Mouse (Mus musculus) kidney, adult 18-20 months (tissue): ENCODE data around the gene 1700003F12Rik.
A peak's percentile ranks its signal among the peaks of the same experiment; 100 is the strongest.

Source experiments
- DNase-seq: peaks from one replicate; pipeline ENCODE4 v3.0.0; 2021

The 1700003F12Rik gene

DNA sequence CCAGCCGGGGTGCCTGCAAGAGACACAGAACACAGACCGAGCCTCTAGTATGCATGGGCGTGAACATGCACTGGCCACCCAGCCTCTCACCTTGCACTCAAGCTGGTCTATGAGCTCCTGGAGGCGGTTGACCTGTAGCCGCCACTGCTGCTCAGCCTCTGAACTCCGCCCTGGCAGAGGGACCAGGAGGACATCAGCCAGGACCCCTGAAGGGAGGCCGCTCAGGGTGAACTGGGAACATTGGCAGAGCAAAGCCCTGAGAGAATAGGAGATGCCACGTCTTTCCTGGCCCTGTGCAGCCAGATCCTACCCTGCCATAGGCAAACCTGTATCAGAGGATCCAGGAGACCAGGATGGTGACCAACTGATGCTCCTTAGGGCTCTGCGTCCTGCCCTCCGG is at the start of gene 1700003F12Rik:
TSS of gene 1700003F12Rik (plus strand) at position 375 of the 400 bp plus-strand sequence.
- no peak for DNase-seq

GRCm38 (mm10) chr2:154498571-154498970 is 48.3 kb upstream of the 1700003F12Rik start:
- no peak for DNase-seq

DNA sequence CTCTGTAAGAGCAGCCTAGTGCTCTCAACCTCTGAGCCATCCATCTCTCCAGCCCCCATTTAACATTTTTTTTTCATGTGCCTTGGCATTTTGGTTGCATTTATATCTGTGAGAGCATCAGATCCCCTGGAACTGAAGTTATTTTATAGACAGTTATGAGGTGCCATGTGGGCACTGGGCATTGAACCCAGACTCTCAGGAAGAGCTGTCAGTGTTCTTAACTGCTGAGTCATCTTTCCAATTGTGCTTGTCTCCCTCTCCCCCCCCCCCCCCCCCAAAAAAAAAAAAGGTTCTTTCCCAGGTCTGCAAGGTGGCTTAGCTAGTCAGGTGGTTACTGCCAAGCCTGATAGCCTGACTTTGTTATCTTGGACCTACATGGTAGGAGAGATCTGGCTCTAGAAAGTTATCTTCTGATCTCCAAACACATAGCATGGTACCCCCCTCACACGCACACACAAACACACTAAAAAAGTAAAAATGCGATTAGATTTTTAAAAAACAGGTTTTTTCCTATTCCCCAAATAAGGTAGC is 47.1 kb upstream of the 1700003F12Rik start:
- DNase-seq, result no peak

DNA sequence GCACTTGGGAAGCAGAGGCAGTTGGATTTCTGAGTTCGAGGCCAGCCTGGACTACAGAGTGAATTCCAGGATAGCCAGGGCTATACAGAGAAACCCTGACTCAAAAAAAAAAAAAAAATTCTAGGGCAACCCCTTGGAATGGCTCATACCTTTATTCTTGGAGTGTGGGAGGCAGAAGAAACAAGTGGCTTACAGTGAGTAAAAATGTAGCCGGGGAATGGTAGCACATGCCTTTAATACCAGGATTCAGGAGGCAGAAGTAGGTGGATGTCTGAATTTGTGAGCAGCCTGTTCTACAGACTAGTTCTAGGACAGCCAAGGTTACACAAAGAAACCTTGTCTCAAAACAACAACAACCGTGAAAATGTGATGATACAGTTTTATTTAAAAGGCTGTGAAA is 46.1 kb upstream of the 1700003F12Rik start:
- DNase-seq, result no peak

GRCm38 (mm10) chr2:154507076-154507475 is 39.8 kb upstream of the 1700003F12Rik start:
- no peak for DNase-seq

GRCm38 (mm10) chr2:154507566-154508283 is 39.2 kb upstream of the 1700003F12Rik start:
- DNase-seq, result peak; percentile 50

DNA sequence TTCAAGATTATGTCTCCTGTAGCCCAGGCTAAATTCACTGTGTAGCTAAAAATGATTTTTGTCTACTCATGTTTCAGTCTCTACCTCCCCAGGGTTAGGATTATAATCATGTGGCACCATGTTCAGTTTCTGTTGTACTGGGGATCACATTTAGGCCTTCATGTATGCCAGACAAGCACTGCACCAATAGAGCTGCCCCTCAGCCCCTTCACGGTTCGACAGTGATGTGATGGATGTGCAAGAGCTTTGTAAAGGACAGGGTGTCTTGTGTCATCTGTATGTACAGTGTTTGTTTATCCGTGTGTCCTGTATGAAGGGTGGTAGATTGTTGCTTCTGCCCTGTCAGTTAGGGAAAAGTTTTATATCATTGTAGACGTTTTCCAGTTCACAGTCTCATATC is 38.4 kb upstream of the 1700003F12Rik start:
- DNase-seq, result no peak

GRCm38 (mm10) chr2:154510141-154510540 is 36.7 kb upstream of the 1700003F12Rik start:
- DNase-seq, result no peak

DNA sequence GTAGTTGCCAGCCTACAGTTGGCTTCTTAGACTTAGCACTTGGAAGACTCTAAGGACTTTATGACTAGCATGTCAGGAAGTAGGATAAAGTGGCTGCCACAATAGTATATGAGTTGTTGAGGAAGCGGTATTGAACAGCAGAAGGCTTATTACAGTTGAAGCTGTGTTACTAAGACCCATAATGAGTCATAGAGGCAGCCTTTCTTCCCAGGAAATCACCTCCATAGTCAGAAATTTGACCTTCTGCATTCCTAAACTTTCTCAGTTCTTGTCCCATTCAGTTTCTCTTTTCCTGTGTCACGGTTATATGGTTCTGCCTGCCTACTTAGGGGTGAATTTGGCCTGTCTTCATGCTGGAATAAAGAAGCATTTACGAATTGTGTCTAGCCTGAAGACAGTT is 29.9 kb upstream of the 1700003F12Rik start:
- DNase-seq, result no peak

- DNase-seq, result no peak
Measured at GRCm38 (mm10) chr2:154517424-154517823, 29.5 kb upstream of the 1700003F12Rik start.

DNA sequence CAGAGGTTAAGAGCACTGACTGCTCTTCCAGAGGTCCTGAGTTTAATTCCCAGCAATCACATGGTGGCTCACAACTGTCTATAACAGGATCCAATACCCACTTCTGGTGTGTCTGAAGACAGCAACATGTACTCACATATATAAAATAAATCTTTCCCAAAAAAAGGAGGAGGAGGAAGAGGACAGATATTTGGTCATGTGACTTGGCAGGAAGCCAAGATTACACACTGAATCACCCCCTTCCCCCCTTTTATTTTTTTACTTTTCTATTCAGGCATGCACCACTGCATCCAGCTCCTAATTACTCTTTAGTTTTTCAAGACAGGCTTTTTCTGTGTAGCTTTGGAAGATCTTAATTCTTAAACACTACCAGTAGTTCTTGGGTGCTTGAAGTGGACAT is 25.4 kb upstream of the 1700003F12Rik start:
- no peak for DNase-seq

GRCm38 (mm10) chr2:154522334-154522733 is 24.6 kb upstream of the 1700003F12Rik start:
- no peak for DNase-seq

DNA sequence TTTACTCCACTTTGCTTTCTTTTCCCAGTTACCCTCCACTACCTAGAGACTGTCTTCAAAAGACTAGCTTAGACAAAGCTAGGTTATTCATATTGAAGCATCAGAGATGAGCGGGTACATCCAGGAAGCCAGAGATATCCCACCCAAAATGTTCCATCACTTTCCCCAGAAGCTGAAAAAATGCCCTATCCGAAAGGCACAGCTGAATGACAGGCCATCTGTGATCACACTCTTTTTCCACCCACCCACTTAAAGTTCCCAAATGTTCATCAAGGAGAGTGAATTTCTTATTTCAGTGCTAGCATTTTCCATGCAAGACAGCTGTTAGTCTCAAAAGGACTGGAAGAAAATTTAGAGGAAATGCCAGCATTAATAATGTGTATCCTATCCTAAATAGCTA is 21.6 kb upstream of the 1700003F12Rik start:
- no peak for DNase-seq

- no peak for DNase-seq
Measured at GRCm38 (mm10) chr2:154526531-154526930, 20.4 kb upstream of the 1700003F12Rik start.

- DNase-seq, result no peak
Measured at GRCm38 (mm10) chr2:154532888-154533287, 14.0 kb upstream of the 1700003F12Rik start.

DNA sequence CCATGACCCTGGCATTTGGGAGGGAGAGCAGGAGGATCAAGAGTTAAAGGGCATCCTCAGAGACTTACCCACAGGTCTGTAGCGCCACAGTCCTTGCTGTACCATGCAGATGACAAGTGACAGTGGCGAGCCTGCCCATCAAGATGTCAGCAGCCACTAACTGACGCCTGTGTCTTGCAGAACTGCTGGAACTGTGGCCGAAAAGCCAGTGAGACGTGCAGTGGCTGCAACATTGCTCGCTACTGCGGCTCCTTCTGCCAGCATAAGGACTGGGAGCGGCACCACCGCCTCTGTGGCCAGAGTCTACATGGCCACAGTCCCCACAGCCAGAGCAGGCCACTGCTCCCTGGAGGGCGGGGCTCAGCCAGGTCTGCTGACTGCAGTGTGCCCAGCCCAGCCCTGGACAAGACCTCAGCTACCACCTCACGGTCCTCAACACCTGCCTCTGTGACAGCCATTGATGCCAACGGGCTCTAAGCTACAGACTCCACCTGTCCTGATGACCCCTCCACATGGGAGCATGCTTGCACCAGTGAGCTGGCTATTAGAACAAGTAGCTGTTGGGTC is 12.1 kb upstream of the 1700003F12Rik start:
- DNase-seq, result no peak

DNA sequence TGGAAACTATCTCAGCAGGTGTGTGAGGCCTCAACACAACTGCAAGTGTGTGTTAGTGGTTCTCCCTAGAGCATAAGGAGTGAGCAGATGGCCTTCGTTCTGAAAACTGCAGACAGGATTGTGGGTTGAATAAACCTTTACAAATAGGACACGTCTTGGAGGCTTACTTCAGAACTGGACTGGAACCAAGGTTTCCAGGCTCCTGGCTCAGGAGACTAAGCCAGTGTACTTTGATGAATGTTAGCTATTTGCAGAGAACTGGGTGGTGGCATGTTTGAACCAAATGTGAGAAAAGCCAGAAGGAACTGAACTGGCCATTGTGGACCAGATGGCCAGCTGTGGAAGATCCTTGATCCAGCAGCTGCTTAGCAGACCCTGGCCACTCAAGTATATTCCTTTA is 8.6 kb upstream of the 1700003F12Rik start:
- no peak for DNase-seq

- no peak for DNase-seq
Measured at GRCm38 (mm10) chr2:154538710-154539109, 8.2 kb upstream of the 1700003F12Rik start.

- peak; percentile 23 for DNase-seq
Measured at GRCm38 (mm10) chr2:154539720-154540119, 7.2 kb upstream of the 1700003F12Rik start.

GRCm38 (mm10) chr2:154541630-154542029 is 5.3 kb upstream of the 1700003F12Rik start:
- DNase-seq, result no peak

DNA sequence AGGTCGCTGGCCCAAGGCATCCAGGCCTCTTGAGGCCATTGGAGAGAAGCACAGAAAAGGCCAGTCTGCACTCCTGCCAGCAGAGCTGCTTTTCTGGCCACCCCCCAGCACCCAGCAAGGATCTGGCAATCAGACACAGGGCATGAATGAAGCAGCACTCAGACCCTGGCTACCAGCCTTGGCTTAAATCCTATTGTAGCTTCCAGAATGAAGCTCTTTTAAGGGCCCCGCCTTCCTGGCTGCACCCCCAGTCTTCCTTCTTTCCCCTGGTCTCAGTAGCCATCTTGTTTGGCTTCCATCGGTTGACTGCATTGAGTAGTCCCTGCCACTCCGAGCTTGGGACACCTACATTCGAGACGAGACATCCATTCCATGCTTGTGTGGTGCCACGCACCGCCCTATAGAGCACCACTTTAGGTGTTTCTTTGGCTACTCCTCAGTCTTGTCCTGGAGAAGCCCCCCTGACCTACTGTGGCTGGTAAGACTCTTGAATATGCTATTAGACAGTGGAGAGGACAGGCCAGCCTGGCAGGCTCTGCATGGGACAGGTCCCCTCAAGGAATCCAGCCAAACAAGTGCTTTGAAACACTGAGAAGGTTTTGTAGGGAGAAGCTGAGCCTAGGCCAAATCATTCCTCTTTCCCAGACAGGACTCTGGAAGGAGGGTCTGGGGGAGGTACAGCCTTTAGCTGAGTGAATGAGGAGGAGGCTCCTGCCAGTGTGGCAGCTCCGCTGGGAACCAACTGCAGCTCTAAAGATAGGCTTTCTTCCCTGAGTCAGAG is 3.1 kb upstream of the 1700003F12Rik start:
- no peak for DNase-seq

- DNase-seq, result no peak
Measured at GRCm38 (mm10) chr2:154548688-154549087, 1.8 kb downstream of the 1700003F12Rik start.

GRCm38 (mm10) chr2:154549127-154549885 is 2.4 kb downstream of the 1700003F12Rik start:
- DNase-seq, result peak; percentile 64
